Mouse (Mus musculus): Measurements from ENCODE around the gene Usp29. TPM values are rescaled to one million over a fixed set of nuclear protein-coding genes. Genes with fewer than 3 reads are reported as not detected.

Usp29 gene
- polyA plus RNA-seq, 2 experiments = 1.1 to 1.7 TPM

- Histone ChIP-seq H3K36me3 (replicated peaks; ENCODE audit: control insufficient read depth, insufficient read depth, low read depth) (no peaks in the 10 kb centered on the region), H3K4me3 (ENCODE audit: insufficient read depth in 1 of 2, low read depth in 2 of 2, low read length in 2 of 2) (no peak overlapping the region), H3K27ac (no peak overlapping the region), H3K4me1 (replicated peaks; ENCODE audit: control insufficient read depth in 2 of 2, insufficient read depth in 2 of 2, low read length in 1 of 2) (peaks cover 0 to 2% of the 10 kb centered on the region in 2 experiments; a peak in 1 of 4 replicates), H3K9ac (replicated peaks) (no peak overlapping the region), H3K27me3 (ENCODE audit: control insufficient read depth, insufficient read depth, low read length) (no peaks in the 10 kb centered on the region), H3K9me3 (ENCODE audit: control insufficient read depth, low read length) (no peaks in the 10 kb centered on the region), H3K4me2 (ENCODE audit: low read depth) (no peak overlapping the region)
- ATAC-seq (ENCODE audit: insufficient read depth) (no peak), DNase-seq (ENCODE audit: low read depth in 3 of 3, low spot score in 3 of 3) (no peak)
- TF ChIP-seq CTCF (IDR thresholded peaks at IDR 0.05; ENCODE audit: low read depth) (no peak), EP300 (IDR thresholded peaks at IDR 0.05; ENCODE audit: low read depth) (no peak)
- 45% methylated on average over 10 of the region's 10 CpGs for WGBS (ENCODE audit: insufficient replicate concordance)
Measured at GRCm38 (mm10) chr7:6744281-6744904, 14.0 kb downstream of the Usp29 start.

GRCm38 (mm10) chr7:6749196-6749595 is 18.8 kb downstream of the Usp29 start:
- Histone ChIP-seq H3K27ac (no peak overlapping the region), H3K9ac (replicated peaks) (no peak overlapping the region), H3K4me2 (ENCODE audit: low read depth) (no peak overlapping the region), H3K4me1 (replicated peaks; ENCODE audit: control insufficient read depth in 2 of 2, insufficient read depth in 2 of 2, low read length in 1 of 2) (0 out of 4 replicates have a peak, but pooled peaks cover 0 to 2% of the 10 kb centered on the region in 2 experiments), H3K27me3 (ENCODE audit: control insufficient read depth, insufficient read depth, low read length) (no peaks in the 10 kb centered on the region), H3K9me3 (ENCODE audit: control insufficient read depth, low read length) (no peaks in the 10 kb centered on the region), H3K4me3 (ENCODE audit: insufficient read depth in 1 of 2, low read depth in 2 of 2, low read length in 2 of 2) (no peak overlapping the region), H3K36me3 (replicated peaks; ENCODE audit: control insufficient read depth, insufficient read depth, low read depth) (no peaks in the 10 kb centered on the region)
- WGBS (ENCODE audit: insufficient replicate concordance) = 58% methylated on average over 7 of the region's 7 CpGs
- DNase-seq (ENCODE audit: low read depth in 3 of 3, low spot score in 3 of 3) (no peak), ATAC-seq (ENCODE audit: insufficient read depth) (no peak)
- TF ChIP-seq CTCF (IDR thresholded peaks at IDR 0.05; ENCODE audit: low read depth) (no peak), EP300 (IDR thresholded peaks at IDR 0.05; ENCODE audit: low read depth) (no peak)

DNA sequence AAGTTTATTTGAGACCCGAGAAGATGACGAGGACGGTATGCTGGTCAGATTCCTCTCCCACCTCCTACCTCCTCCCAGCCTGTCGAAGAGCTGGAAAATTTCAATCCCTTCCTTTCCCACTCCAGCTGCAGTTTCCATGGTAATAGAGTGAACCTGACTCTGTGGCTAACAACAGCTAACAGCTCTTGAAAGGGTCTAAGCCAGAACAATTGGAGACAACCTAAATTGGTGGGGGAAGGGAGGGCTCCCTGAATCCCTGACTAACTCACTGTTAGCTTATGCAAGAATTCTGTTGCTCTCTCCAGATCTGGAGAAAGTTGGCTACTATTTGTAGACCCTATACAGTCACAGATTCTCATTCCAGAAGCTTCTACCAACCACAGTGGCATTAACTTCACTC is 23.1 kb downstream of the Usp29 start:
- no peaks in the 10 kb centered on the region for H3K36me3 ChIP-seq (replicated peaks; ENCODE audit: control insufficient read depth, insufficient read depth, low read depth)
- no peak overlapping the region for H3K4me2 ChIP-seq (ENCODE audit: low read depth)
- ATAC-seq (ENCODE audit: insufficient read depth) (no peak), DNase-seq (ENCODE audit: low read depth in 3 of 3, low spot score in 3 of 3) (no peak)
- TF ChIP-seq CTCF (IDR thresholded peaks at IDR 0.05; ENCODE audit: low read depth) (no peak), EP300 (IDR thresholded peaks at IDR 0.05; ENCODE audit: low read depth) (no peak)
- no peaks in the 10 kb centered on the region; a peak in 1 of 4 replicates for H3K4me1 ChIP-seq (replicated peaks; ENCODE audit: control insufficient read depth in 2 of 2, insufficient read depth in 2 of 2, low read length in 1 of 2)
- H3K4me3 ChIP-seq (ENCODE audit: insufficient read depth in 1 of 2, low read depth in 2 of 2, low read length in 2 of 2) = no peak overlapping the region
- WGBS (ENCODE audit: insufficient replicate concordance) = 35% methylated on average over 4 of the region's 4 CpGs
- no peak overlapping the region for H3K27ac ChIP-seq
- no peaks in the 10 kb centered on the region for H3K27me3 ChIP-seq (ENCODE audit: control insufficient read depth, insufficient read depth, low read length)
- no peaks in the 10 kb centered on the region for H3K9me3 ChIP-seq (ENCODE audit: control insufficient read depth, low read length)
- no peak overlapping the region for H3K9ac ChIP-seq (replicated peaks)

DNA sequence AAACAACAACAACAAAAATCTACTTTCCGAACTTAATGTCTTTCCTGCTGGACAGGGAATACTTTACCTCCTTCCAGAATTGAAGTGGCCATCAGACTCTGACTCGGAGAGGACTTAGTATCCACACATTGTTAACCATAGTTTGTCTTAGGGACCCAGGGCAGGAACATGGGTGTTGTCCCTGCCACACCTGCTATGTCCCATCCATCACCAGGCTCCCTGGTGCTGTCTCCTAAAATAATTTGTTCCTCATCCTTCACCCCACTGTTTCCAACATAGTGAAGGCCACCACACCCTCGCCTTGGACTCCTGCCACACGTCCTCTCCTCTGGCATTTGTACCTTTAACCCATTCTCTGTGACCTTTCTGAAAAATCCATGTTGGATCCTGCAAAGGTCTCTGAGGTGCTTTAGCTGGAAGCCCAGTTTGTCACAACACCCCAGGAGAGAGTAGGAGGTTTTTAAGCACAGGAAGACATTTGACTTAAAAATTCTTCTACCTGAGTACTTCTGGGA is 26.5 kb downstream of the Usp29 start:
- ATAC-seq (ENCODE audit: insufficient read depth) = no peak
- H3K27ac ChIP-seq = no peak overlapping the region
- no peaks in the 10 kb centered on the region for H3K27me3 ChIP-seq (ENCODE audit: control insufficient read depth, insufficient read depth, low read length)
- no peak overlapping the region for H3K4me3 ChIP-seq (ENCODE audit: insufficient read depth in 1 of 2, low read depth in 2 of 2, low read length in 2 of 2)
- no peak overlapping the region for H3K4me2 ChIP-seq (ENCODE audit: low read depth)
- 51% methylated on average over 4 of the region's 4 CpGs for whole genome bisulfite sequencing (ENCODE audit: insufficient replicate concordance)
- H3K36me3 ChIP-seq (replicated peaks; ENCODE audit: control insufficient read depth, insufficient read depth, low read depth) = no peaks in the 10 kb centered on the region
- H3K4me1 ChIP-seq (replicated peaks; ENCODE audit: control insufficient read depth in 2 of 2, insufficient read depth in 2 of 2, low read length in 1 of 2) = no peaks in the 10 kb centered on the region; a peak in 1 of 4 replicates
- H3K9ac ChIP-seq (replicated peaks) = no peak overlapping the region
- TF ChIP-seq EP300 (IDR thresholded peaks at IDR 0.05; ENCODE audit: low read depth) (no peak), CTCF (IDR thresholded peaks at IDR 0.05; ENCODE audit: low read depth) (no peak)
- no peak for DNase-seq (ENCODE audit: low read depth in 3 of 3, low spot score in 3 of 3)
- no peaks in the 10 kb centered on the region for H3K9me3 ChIP-seq (ENCODE audit: control insufficient read depth, low read length)

- H3K36me3 ChIP-seq (replicated peaks; ENCODE audit: control insufficient read depth, insufficient read depth, low read depth) = no peaks in the 10 kb centered on the region
Measured at GRCm38 (mm10) chr7:6759698-6760097, 29.3 kb downstream of the Usp29 start.

More at GRCm38 (mm10) chr7:6759698-6760097, 29.3 kb downstream of the Usp29 start:
- Histone ChIP-seq H3K9me3 (ENCODE audit: control insufficient read depth, low read length) (no peaks in the 10 kb centered on the region), H3K27me3 (ENCODE audit: control insufficient read depth, insufficient read depth, low read length) (no peaks in the 10 kb centered on the region), H3K4me3 (ENCODE audit: insufficient read depth in 1 of 2, low read depth in 2 of 2, low read length in 2 of 2) (no peak overlapping the region), H3K4me1 (replicated peaks; ENCODE audit: control insufficient read depth in 2 of 2, insufficient read depth in 2 of 2, low read length in 1 of 2) (no peaks in the 10 kb centered on the region; a peak in 1 of 4 replicates), H3K9ac (replicated peaks) (no peak overlapping the region), H3K4me2 (ENCODE audit: low read depth) (no peak overlapping the region), H3K27ac (no peak overlapping the region)
- ATAC-seq (ENCODE audit: insufficient read depth) (no peak), DNase-seq (ENCODE audit: low read depth in 3 of 3, low spot score in 3 of 3) (no peak)
- TF ChIP-seq EP300 (IDR thresholded peaks at IDR 0.05; ENCODE audit: low read depth) (no peak), CTCF (IDR thresholded peaks at IDR 0.05; ENCODE audit: low read depth) (no peak)
- WGBS (ENCODE audit: insufficient replicate concordance) = 55% methylated on average over 12 of the region's 12 CpGs

All from liver, embryonic 14.5 days (tissue).